ENCODE assay signal across 14 mouse cellular contexts in genomic region chr16:45223648-45224388, GRCm38 (mm10). TPM values are rescaled to one million over a fixed set of nuclear protein-coding genes. Genes with fewer than 3 reads are reported as not detected.
DNase-seq lines count a peak whose midpoint lies in the region; ATAC-seq lines count a peak whose summit lies in the region.
"Had no signal": no experiment of that assay in that cellular context is flagged by ENCODE, and none has a peak within 500 bp of the region (broad histone marks: within the 10 kb centered on the region; RNA-seq: fewer than 3 reads in every experiment).

TSS of gene Btla (plus strand) at chr16:45224315.

- ATAC-seq in midbrain, embryonic 11.5 days (ENCODE audit: low FRiP score) = peak; percentile 48; the same call in 1 of the 2 replicates
- no peak for ATAC-seq in midbrain, embryonic 14.5 days (ENCODE audit: low FRiP score, low TSS enrichment)
- peak; percentile 69 for ATAC-seq in activated CD4-positive, CD25-positive, alpha-beta regulatory T cell, adult 4 months
- ATAC-seq in neutrophil, adult 5-6 weeks (ENCODE audit: extremely low read depth, insufficient number of reproducible peaks, low FRiP score, poor library complexity, severe bottlenecking) = peak; percentile 49
- ATAC-seq: intestine, embryonic 16.5 days had no signal

- H3K27ac ChIP-seq in midbrain, embryonic 11.5 days (ENCODE audit: low read depth, low read length) = no peak within 1 kb of the TSS
- no peak within 1 kb of the TSS for H3K27ac ChIP-seq in midbrain, embryonic 14.5 days (replicated peaks; ENCODE audit: low read depth, low read length)
- H3K27ac ChIP-seq: gastrocnemius, adult 2 months; heart, embryonic 15.5 days had no signal

- no peaks in the 10 kb centered on the region for H3K36me3 ChIP-seq in midbrain, embryonic 11.5 days (ENCODE audit: control insufficient read depth, insufficient read depth, low read length)
- no peaks in the 10 kb centered on the region for H3K36me3 ChIP-seq in midbrain, embryonic 14.5 days (ENCODE audit: control insufficient read depth, insufficient read depth, low read length)
- H3K36me3 ChIP-seq: heart, embryonic 15.5 days had no signal

- H3K9me3 ChIP-seq in midbrain, embryonic 11.5 days (ENCODE audit: control insufficient read depth, low read length) = no peaks in the 10 kb centered on the region
- no peaks in the 10 kb centered on the region for H3K9me3 ChIP-seq in midbrain, embryonic 14.5 days (ENCODE audit: control insufficient read depth, low read length)
- H3K9me3 ChIP-seq: heart, embryonic 15.5 days had no signal

- no peak within 1 kb of the TSS for H3K4me2 ChIP-seq in midbrain, embryonic 11.5 days
- H3K4me2 ChIP-seq in midbrain, embryonic 14.5 days (ENCODE audit: low read length) = no peak within 1 kb of the TSS
- H3K4me2 ChIP-seq: heart, embryonic 15.5 days; liver, embryonic 11.5 days had no signal

- H3K4me1 ChIP-seq in midbrain, embryonic 11.5 days (ENCODE audit: control insufficient read depth, insufficient read depth, low read length) = no peaks in the 10 kb centered on the region
- no peaks in the 10 kb centered on the region for H3K4me1 ChIP-seq in midbrain, embryonic 14.5 days (ENCODE audit: control insufficient read depth, insufficient read depth, low read length)
- H3K4me1 ChIP-seq: heart, embryonic 15.5 days had no signal

- H3K4me3 ChIP-seq in midbrain, embryonic 11.5 days (ENCODE audit: low read depth, low read length) = no peak within 1 kb of the TSS
- H3K4me3 ChIP-seq in midbrain, embryonic 14.5 days (replicated peaks; ENCODE audit: low read depth, low read length) = no peak within 1 kb of the TSS
- H3K4me3 ChIP-seq: gastrocnemius, adult 2 months; heart, embryonic 15.5 days had no signal

- H3K9ac ChIP-seq in midbrain, embryonic 11.5 days (ENCODE audit: low read length) = no peak within 1 kb of the TSS
- H3K9ac ChIP-seq in midbrain, embryonic 14.5 days (replicated peaks; ENCODE audit: low read length) = no peak within 1 kb of the TSS
- H3K9ac ChIP-seq: heart, embryonic 15.5 days had no signal

- intact Hi-C loops in heart, postnatal 36 days (cut with DNase I) = no loop called here

- DNase-seq in midbrain, embryonic 11.5 days (ENCODE audit: low spot score, missing footprints) = no peak
- DNase-seq in midbrain, embryonic 14.5 days = no peak
- no peak for DNase-seq in layer of hippocampus, postnatal 36 days
- no peak for DNase-seq in urinary bladder, adult 18-20 months (ENCODE audit: low spot score in 2 of 2)
- DNase-seq in heart, postnatal 36 days = no peak
- DNase-seq: adrenal gland, postnatal 14 days; cerebellum, postnatal 14 days; gastrocnemius, adult 2 months; layer of hippocampus, adult 9-11 months had no signal

- WGBS in midbrain, embryonic 11.5 days = 36% methylated on average over 10 of the region's 10 CpGs
- WGBS in midbrain, embryonic 14.5 days = 27% methylated on average over 10 of the region's 10 CpGs

- H3K27me3 ChIP-seq in midbrain, embryonic 11.5 days (ENCODE audit: control insufficient read depth, insufficient read depth, low read length) = no peaks in the 10 kb centered on the region
- no peaks in the 10 kb centered on the region for H3K27me3 ChIP-seq in midbrain, embryonic 14.5 days (ENCODE audit: control insufficient read depth, insufficient read depth, low read length)
- H3K27me3 ChIP-seq: heart, embryonic 15.5 days had no signal

RNA-seq across cellular contexts. Expression of gene Btla, which starts in this region (rescaled TPM):
- polyA plus RNA-seq in midbrain, embryonic 11.5 days (2014; fragmentation: Nextera tagmentation; extraction: Ambion mirVana) = 0.32 and 0.45 TPM in 2 replicates
- 0.11 and 0.16 TPM in 2 replicates for polyA plus RNA-seq in midbrain, embryonic 14.5 days (2014; fragmentation: Nextera tagmentation; extraction: Ambion mirVana)
- 10 to 100 TPM; 49.7 to 64.9 TPM for polyA plus RNA-seq in activated CD4-positive, CD25-positive, alpha-beta regulatory T cell, adult 4 months (2017; shearing (Covaris generic))
- 382 and 406 TPM in 2 replicates for total RNA-seq in neutrophil, adult 5-6 weeks (2017)
- under 1 TPM in 1 of 2 experiments, not detected in 1; 0.12 TPM for total RNA-seq in layer of hippocampus, postnatal 36 days (2021)
- total RNA-seq in heart, postnatal 36 days (2021) = under 1 TPM; 0.46 to 0.56 TPM
- polyA plus RNA-seq: heart, embryonic 15.5 days had no signal

Comparison
In these comparisons a context has a peak if more than half of its experiments do, and no peak if none do; other contexts are left out.
1. RNA of gene Btla (total RNA-seq): 382 to 406 TPM in neutrophil, adult 5-6 weeks; 0.46 to 0.56 TPM in heart, postnatal 36 days and 0.12 TPM in layer of hippocampus, postnatal 36 days; every median in the first group is over 100 times any median in the second.
2. RNA of gene Btla (polyA plus RNA-seq): 49.7 to 64.9 TPM in activated CD4-positive, CD25-positive, alpha-beta regulatory T cell, adult 4 months; 0.32 to 0.45 TPM in midbrain, embryonic 11.5 days and 0.11 to 0.16 TPM in midbrain, embryonic 14.5 days; every median in the first group is over 10 times any median in the second.
3. Peak in ATAC-seq in midbrain, embryonic 11.5 days; RNA of the gene not detected or under 1 TPM.